Mouse (Mus musculus): ENCODE data around the gene Vgll4.

- TF ChIP-seq CTCF (IDR thresholded peaks at IDR 0.05; ENCODE audit: low read depth) = no peak
- no peak for TF ChIP-seq EP300 (IDR thresholded peaks at IDR 0.05; ENCODE audit: low read depth)
Measured at GRCm38 (mm10) chr6:114833058-114833685, 136.6 kb downstream of the Vgll4 start.

Measured in liver, embryonic 14.5 days (tissue).